Mouse (Mus musculus) kidney, adult 2 months (tissue): ENCODE data around the gene Ccnt2.

Experiments
- CTCF ChIP-seq: fragments of 200-500 bp; conservative IDR thresholded peaks from 2 replicates; pipeline ENCODE4 v1.5.1; 2011; ENCODE audit warnings: low read depth, mild to moderate bottlenecking, control low read depth, low read length, moderate library complexity, mixed read lengths; ENCODE audit not compliant: insufficient read depth, insufficient read length
- POLR2A ChIP-seq: fragments of 200-500 bp; IDR thresholded peaks from one replicate; pipeline ENCODE4 v1.6.1; 2011; ENCODE audit warnings: low read depth, low read length, control low read depth

DNA sequence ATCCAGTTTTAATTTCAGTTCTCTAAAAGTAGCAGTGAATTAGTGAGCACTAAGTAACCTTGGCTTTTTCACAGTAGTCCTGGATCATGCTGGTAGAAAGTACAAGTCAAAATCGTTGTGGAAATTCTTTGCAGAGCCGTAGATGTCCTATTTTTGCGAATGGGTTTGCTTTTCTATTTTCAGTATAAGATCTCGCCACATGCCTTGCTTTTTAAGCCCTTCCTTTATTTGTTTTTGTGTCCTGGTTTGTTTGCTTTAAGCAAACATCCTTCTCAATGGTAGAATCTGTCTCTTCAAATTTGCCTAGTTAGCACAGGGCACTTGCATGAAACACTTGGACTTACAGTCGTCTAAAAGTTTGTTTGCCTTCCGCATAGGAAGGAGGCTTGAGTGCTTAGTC is 2.3 kb downstream of the Ccnt2 start:
- no peak for TF ChIP-seq POLR2A
- TF ChIP-seq CTCF, result no peak
